Mouse (Mus musculus) forebrain, embryonic 12.5 days (tissue): ENCODE measurements around the gene Ttc4. TPM values are rescaled to one million over a fixed set of nuclear protein-coding genes. Genes with fewer than 3 reads are reported as not detected.

Experiments
- ATAC-seq: fragments of 200-750 bp; cut with Nextera tagmentation; 2 replicates; pipeline ENCODE4 v1.8.0; 2017; ENCODE audit warnings: moderate TSS enrichment; ENCODE audit not compliant: low FRiP score
- H3K27ac ChIP-seq: fragments of 300-500 bp; sonication (generic); 2 replicates; pipeline ENCODE4 v1.5.1; 2016; ENCODE audit warnings: mild to moderate bottlenecking
- H3K27me3 ChIP-seq: fragments of 300-500 bp; sonication (generic); 2 replicates; pipeline ENCODE4 v1.6.1; 2016; ENCODE audit warnings: mild to moderate bottlenecking
- H3K36me3 ChIP-seq: fragments of 300-500 bp; sonication (generic); replicated peaks from 2 replicates; pipeline ENCODE4 v1.6.1; 2016; ENCODE audit warnings: mild to moderate bottlenecking
- H3K4me1 ChIP-seq: fragments of 300-500 bp; sonication (generic); 2 replicates; pipeline ENCODE4 v1.6.1; 2016
- H3K4me2 ChIP-seq: fragments of 300-500 bp; sonication (generic); 2 replicates; pipeline ENCODE4 v1.6.1; 2016; ENCODE audit warnings: mild to moderate bottlenecking, moderate library complexity
- H3K4me3 ChIP-seq: fragments of 300-500 bp; sonication (generic); replicated peaks from 2 replicates; pipeline ENCODE4 v1.5.1; 2016; ENCODE audit warnings: mild to moderate bottlenecking
- H3K9ac ChIP-seq: fragments of 300-500 bp; sonication (generic); 2 replicates; pipeline ENCODE4 v1.6.1; 2016; ENCODE audit warnings: mild to moderate bottlenecking
- H3K9me3 ChIP-seq: fragments of 300-500 bp; sonication (generic); 2 replicates; pipeline ENCODE4 v1.6.1; 2016
- WGBS: fragments of 180-500 bp; shearing (Covaris S2); methylation state at CpG from one replicate; pipeline ENCODE4 v1.1.7; 2016; 5-methylcytosine and 5-hydroxymethylcytosine counted together
- polyA plus RNA-seq: library from polyadenylated mRNA; unstranded; fragments of >200 nt; fragmentation: Nextera tagmentation; extraction: Ambion mirVana; gene quantifications from 2 replicates; pipeline ENCODE4 v1.2.1, GENCODE M21; 2016

Gene Ttc4
- polyA plus RNA-seq: 96.2 and 98.8 TPM in 2 replicates

- no peak within 1 kb of the TSS for H3K27ac ChIP-seq
- peak; percentile 97 for ATAC-seq
- peak within 1 kb of the TSS; percentile 74 for H3K4me2 ChIP-seq
- H3K4me3 ChIP-seq: peak within 1 kb of the TSS; percentile 76
- H3K9me3 ChIP-seq: no peaks in the 10 kb centered on the region
- H3K36me3 ChIP-seq: peaks cover 28% of the 10 kb centered on the region
- peaks cover 10% of the 10 kb centered on the region for H3K4me1 ChIP-seq
- H3K9ac ChIP-seq: peak within 1 kb of the TSS; percentile 79
- under 1% methylated on average over 43 of the region's 43 CpGs for WGBS
- no peaks in the 10 kb centered on the region for H3K27me3 ChIP-seq
These were observed at the start of gene Ttc4 for GRCm38 (mm10) chr4:106678442-106679118. Gene Ttc4, minus strand, starts transcription at chr4:106678944.

GRCm38 (mm10) chr4:106720631-106721030 is 41.9 kb upstream of the Ttc4 start:
- no peaks in the 10 kb centered on the region for H3K36me3 ChIP-seq
- H3K27ac ChIP-seq: no peak overlapping the region
- no peaks in the 10 kb centered on the region for H3K9me3 ChIP-seq
- H3K4me3 ChIP-seq: no peak overlapping the region
- no peak overlapping the region for H3K4me2 ChIP-seq
- H3K4me1 ChIP-seq: no peaks in the 10 kb centered on the region
- H3K9ac ChIP-seq: no peak overlapping the region
- ATAC-seq: no peak
- H3K27me3 ChIP-seq: no peaks in the 10 kb centered on the region
- 93% methylated on average over 4 of the region's 4 CpGs for WGBS

- Histone ChIP-seq H3K27me3 (0 out of 2 replicates have a peak, but pooled peaks cover 5% of the 10 kb centered on the region), H3K4me1 (no peaks in the 10 kb centered on the region), H3K9me3 (no peaks in the 10 kb centered on the region), H3K36me3 (no peaks in the 10 kb centered on the region), H3K9ac (no peak overlapping the region), H3K4me2 (no peak overlapping the region), H3K27ac (no peak overlapping the region), H3K4me3 (no peak overlapping the region)
- ATAC-seq: no peak
- WGBS: 88% methylated on average over 6 of the region's 6 CpGs
These were observed 34.9 kb upstream of the Ttc4 start for GRCm38 (mm10) chr4:106713622-106714021.

- Histone ChIP-seq H3K4me3 (no peak overlapping the region), H3K9me3 (no peaks in the 10 kb centered on the region), H3K4me2 (no peak overlapping the region), H3K9ac (no peak overlapping the region), H3K4me1 (peaks cover 18% of the 10 kb centered on the region), H3K27me3 (peaks cover 13% of the 10 kb centered on the region; the same call in 1 of the 2 replicates), H3K36me3 (no peaks in the 10 kb centered on the region), H3K27ac (no peak overlapping the region)
- WGBS: 6% methylated on average over 8 of the region's 8 CpGs
- ATAC-seq: no peak; the same call in 1 of the 2 replicates
These were observed 29.7 kb upstream of the Ttc4 start for GRCm38 (mm10) chr4:106708408-106708807.

- Histone ChIP-seq H3K27ac (no peak overlapping the region), H3K9ac (no peak overlapping the region), H3K36me3 (no peaks in the 10 kb centered on the region), H3K4me3 (no peak overlapping the region), H3K27me3 (peaks cover 16% of the 10 kb centered on the region), H3K4me2 (no peak overlapping the region), H3K9me3 (no peaks in the 10 kb centered on the region), H3K4me1 (peaks cover 18% of the 10 kb centered on the region)
- 0 out of 2 replicates have a peak, but pooled peaks have one; percentile 23 for ATAC-seq
- WGBS: 53% methylated on average over 5 of the region's 5 CpGs
These were observed 29.2 kb upstream of the Ttc4 start for GRCm38 (mm10) chr4:106707957-106708356.

GRCm38 (mm10) chr4:106705096-106705665 is 26.4 kb upstream of the Ttc4 start:
- Histone ChIP-seq H3K36me3 (no peaks in the 10 kb centered on the region), H3K27me3 (peaks cover 19% of the 10 kb centered on the region), H3K4me3 (no peak overlapping the region), H3K4me2 (no peak overlapping the region), H3K4me1 (peaks cover 26% of the 10 kb centered on the region), H3K9ac (no peak overlapping the region), H3K27ac (peak overlapping the region; percentile 26), H3K9me3 (no peaks in the 10 kb centered on the region)
- ATAC-seq: no peak
- WGBS: 33% methylated on average over 8 of the region's 8 CpGs

- no peaks in the 10 kb centered on the region for H3K36me3 ChIP-seq
These were observed 25.7 kb upstream of the Ttc4 start for GRCm38 (mm10) chr4:106704416-106704815.

GRCm38 (mm10) chr4:106703956-106704355 is 25.2 kb upstream of the Ttc4 start:
- no peak overlapping the region for H3K27ac ChIP-seq
- H3K9ac ChIP-seq: no peak overlapping the region
- no peak overlapping the region for H3K4me3 ChIP-seq
- 86% methylated on average over 10 of the region's 10 CpGs for WGBS
- no peaks in the 10 kb centered on the region for H3K36me3 ChIP-seq
- H3K27me3 ChIP-seq: peaks cover 15% of the 10 kb centered on the region
- H3K4me2 ChIP-seq: no peak overlapping the region
- no peak for ATAC-seq
- peaks cover 33% of the 10 kb centered on the region for H3K4me1 ChIP-seq
- H3K9me3 ChIP-seq: no peaks in the 10 kb centered on the region

More at GRCm38 (mm10) chr4:106704416-106704815, 25.7 kb upstream of the Ttc4 start:
- Histone ChIP-seq H3K4me3 (no peak overlapping the region), H3K27me3 (peaks cover 16% of the 10 kb centered on the region), H3K9ac (0 out of 2 replicates have a peak overlapping the region, but pooled peaks have one; percentile 1), H3K4me1 (peaks cover 33% of the 10 kb centered on the region), H3K27ac (0 out of 2 replicates have a peak overlapping the region, but pooled peaks have one; percentile 26), H3K9me3 (no peaks in the 10 kb centered on the region), H3K4me2 (no peak overlapping the region)
- ATAC-seq: no peak
- 53% methylated on average over 11 of the region's 11 CpGs for WGBS

GRCm38 (mm10) chr4:106700798-106701197 is 22.1 kb upstream of the Ttc4 start:
- no peak overlapping the region for H3K4me2 ChIP-seq
- no peaks in the 10 kb centered on the region for H3K9me3 ChIP-seq
- H3K27ac ChIP-seq: peak overlapping the region; percentile 68
- H3K9ac ChIP-seq: no peak overlapping the region
- peak; percentile 21; the same call in 1 of the 2 replicates for ATAC-seq
- H3K4me3 ChIP-seq: no peak overlapping the region
- 55% methylated on average over 4 of the region's 4 CpGs for WGBS
- H3K4me1 ChIP-seq: peaks cover 29% of the 10 kb centered on the region
- H3K27me3 ChIP-seq: peaks cover 6% of the 10 kb centered on the region; the same call in 1 of the 2 replicates
- no peaks in the 10 kb centered on the region for H3K36me3 ChIP-seq

GRCm38 (mm10) chr4:106699989-106700388 is 21.2 kb upstream of the Ttc4 start:
- ATAC-seq: peak; percentile 49; the same call in 1 of the 2 replicates
- Histone ChIP-seq H3K4me1 (peaks cover 23% of the 10 kb centered on the region), H3K36me3 (no peaks in the 10 kb centered on the region), H3K9me3 (no peaks in the 10 kb centered on the region), H3K27ac (0 out of 2 replicates have a peak overlapping the region, but pooled peaks have one; percentile 48), H3K27me3 (peaks cover 6% of the 10 kb centered on the region; the same call in 1 of the 2 replicates), H3K4me3 (no peak overlapping the region), H3K9ac (no peak overlapping the region), H3K4me2 (no peak overlapping the region)
- 20% methylated on average over 9 of the region's 9 CpGs for WGBS

GRCm38 (mm10) chr4:106693841-106694430 is 15.2 kb upstream of the Ttc4 start:
- no peak overlapping the region for H3K9ac ChIP-seq
- H3K4me2 ChIP-seq: no peak overlapping the region
- H3K4me3 ChIP-seq: no peak overlapping the region
- H3K27me3 ChIP-seq: peaks cover 7% of the 10 kb centered on the region
- H3K36me3 ChIP-seq: no peaks in the 10 kb centered on the region
- no peaks in the 10 kb centered on the region for H3K4me1 ChIP-seq
- no peak overlapping the region for H3K27ac ChIP-seq
- no peaks in the 10 kb centered on the region for H3K9me3 ChIP-seq
- WGBS: 84% methylated on average over 15 of the region's 15 CpGs
- ATAC-seq: no peak

- WGBS: 59% methylated on average over 3 of the region's 3 CpGs
- ATAC-seq: no peak
These were observed 10.0 kb upstream of the Ttc4 start for GRCm38 (mm10) chr4:106688636-106689296.

More at GRCm38 (mm10) chr4:106688636-106689296, 10.0 kb upstream of the Ttc4 start:
- Histone ChIP-seq H3K9ac (no peak overlapping the region), H3K4me3 (no peak overlapping the region), H3K9me3 (no peaks in the 10 kb centered on the region), H3K4me1 (no peaks in the 10 kb centered on the region), H3K27ac (no peak overlapping the region), H3K4me2 (no peak overlapping the region), H3K36me3 (no peaks in the 10 kb centered on the region), H3K27me3 (peaks cover 10% of the 10 kb centered on the region; the same call in 1 of the 2 replicates)
